Mouse (Mus musculus) stomach, embryonic 16.5 days (tissue): ENCODE measurements around the gene Pigx. TPM values are rescaled to one million over a fixed set of nuclear protein-coding genes. Genes with fewer than 3 reads are reported as not detected.

Source experiments
- ATAC-seq: fragments of 200-750 bp; cut with Nextera tagmentation; 2 replicates; pipeline ENCODE4 v1.8.0; 2017; ENCODE audit warnings: moderate number of reproducible peaks, moderate TSS enrichment; ENCODE audit not compliant: insufficient read depth, low FRiP score
- H3K27ac ChIP-seq: fragments of 300-500 bp; sonication (generic); 2 replicates; pipeline ENCODE4 v1.5.1; 2014; ENCODE audit warnings: low read length
- H3K27me3 ChIP-seq: fragments of 300-500 bp; sonication (generic); 2 replicates; pipeline ENCODE4 v1.6.1; 2014; ENCODE audit warnings: low read length, control low read depth, mixed read lengths; ENCODE audit not compliant: control insufficient read depth, insufficient read depth
- H3K36me3 ChIP-seq: fragments of 300-500 bp; sonication (generic); 2 replicates; pipeline ENCODE4 v1.6.1; 2014; ENCODE audit warnings: low read length; ENCODE audit not compliant: control insufficient read depth, insufficient read depth
- H3K4me1 ChIP-seq: fragments of 300-500 bp; sonication (generic); 2 replicates; pipeline ENCODE4 v1.6.1; 2014; ENCODE audit warnings: low read length, control low read depth, mixed read lengths; ENCODE audit not compliant: control insufficient read depth, insufficient read depth
- H3K4me2 ChIP-seq: fragments of 300-500 bp; sonication (generic); 2 replicates; pipeline ENCODE4 v1.6.1; 2014; ENCODE audit warnings: low read depth, low read length, mixed read lengths
- H3K4me3 ChIP-seq: fragments of 300-500 bp; sonication (generic); replicated peaks from 2 replicates; pipeline ENCODE4 v1.5.1; 2014; ENCODE audit warnings: mild to moderate bottlenecking, low read length
- H3K9ac ChIP-seq: fragments of 300-500 bp; sonication (generic); 2 replicates; pipeline ENCODE4 v1.6.1; 2014; ENCODE audit warnings: low read length
- H3K9me3 ChIP-seq: fragments of 300-500 bp; sonication (generic); replicated peaks from 2 replicates; pipeline ENCODE4 v1.6.1; 2016; ENCODE audit warnings: low read length, control low read depth; ENCODE audit not compliant: control insufficient read depth
- WGBS: fragments of 180-500 bp; shearing (Covaris S2); extraction: QIAGEN DNeasy Blood & Tissue Kit; methylation state at CpG from one replicate; pipeline ENCODE4 v1.1.7; 2014; 5-methylcytosine and 5-hydroxymethylcytosine counted together
- polyA plus RNA-seq: library from polyadenylated mRNA; unstranded; fragments of >200 nt; fragmentation: Nextera tagmentation; extraction: Ambion mirVana; gene quantifications from 2 replicates; pipeline ENCODE4 v1.2.1, GENCODE M21; 2015

Pigx gene
- polyA plus RNA-seq, 1 experiment from 2014 or later: 80.1 TPM

DNA sequence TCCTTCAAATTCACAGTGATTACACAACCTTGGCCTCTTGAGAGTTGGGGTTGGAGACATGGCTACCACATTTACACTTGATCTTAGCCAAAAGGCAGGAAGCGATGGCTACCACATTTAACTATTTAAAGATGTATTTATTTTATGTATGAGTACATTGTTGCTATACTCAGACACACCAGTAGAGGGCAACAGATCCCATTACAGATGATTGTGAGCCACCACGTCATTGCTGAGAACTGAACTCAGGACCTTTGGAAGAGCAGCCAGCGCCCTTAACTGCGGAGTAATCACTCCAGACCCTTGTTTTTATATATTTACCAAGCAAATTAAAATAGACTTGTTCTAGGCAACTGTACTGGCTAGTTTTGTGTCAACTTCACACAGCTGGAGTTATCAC is 57.2 kb downstream of the Pigx start:
- ATAC-seq: no peak
- H3K4me3 ChIP-seq: no peak overlapping the region
- WGBS: 90% methylated on average over 4 of the region's 4 CpGs
- H3K9ac ChIP-seq: no peak overlapping the region
- H3K27ac ChIP-seq: no peak overlapping the region
- no peaks in the 10 kb centered on the region for H3K27me3 ChIP-seq
- peaks cover 40% of the 10 kb centered on the region for H3K36me3 ChIP-seq
- H3K4me2 ChIP-seq: no peak overlapping the region
- H3K4me1 ChIP-seq: no peaks in the 10 kb centered on the region
- H3K9me3 ChIP-seq: no peaks in the 10 kb centered on the region

Other genes starting within 250 kb of the Pigx start
- 4.8 and 6.1 TPM in 2 replicates for gene Meltf, start 220.9 kb downstream of the Pigx start, polyA plus RNA-seq
- 0.96 and 1.5 TPM in 2 replicates for gene Pigz, start 165.9 kb downstream of the Pigx start, polyA plus RNA-seq
- gene 0610012G03Rik, start 151.2 kb downstream of the Pigx start, polyA plus RNA-seq: 81.6 and 84.9 TPM in 2 replicates
- 89.5 and 97.9 TPM in 2 replicates for gene Ncbp2, start 151.2 kb downstream of the Pigx start, polyA plus RNA-seq
- gene Senp5, start 96.5 kb downstream of the Pigx start, polyA plus RNA-seq: 13.2 TPM in 2 replicates
- 38.0 and 38.7 TPM in 2 replicates for gene Pak2, start 20.4 kb downstream of the Pigx start, polyA plus RNA-seq
- 27.0 and 28.7 TPM in 2 replicates for gene Cep19, start 60 bp upstream of the Pigx start, polyA plus RNA-seq
- 17.6 and 21.9 TPM in 2 replicates for gene Nrros, start 65.9 kb upstream of the Pigx start, polyA plus RNA-seq
- gene Bex6, start 80.1 kb upstream of the Pigx start, polyA plus RNA-seq: 0.14 TPM in 1 of 2 replicates, not detected in the other
- 3.5 and 4.3 TPM in 2 replicates for gene Fbxo45, start 147.4 kb upstream of the Pigx start, polyA plus RNA-seq
- gene Wdr53, start 147.5 kb upstream of the Pigx start, polyA plus RNA-seq: 18.4 and 19.5 TPM in 2 replicates
- gene Smco1, start 171.7 kb upstream of the Pigx start, polyA plus RNA-seq: 0.15 TPM in 1 of 2 replicates, not detected in the other
- gene Rnf168, start 177.7 kb upstream of the Pigx start, polyA plus RNA-seq: 18.4 and 18.6 TPM in 2 replicates
- gene Ubxn7, start 232.5 kb upstream of the Pigx start, polyA plus RNA-seq: 18.1 and 22.1 TPM in 2 replicates